Mouse (Mus musculus): ENCODE measurements around the gene Dnah11. TPM values are rescaled to one million over a fixed set of nuclear protein-coding genes. Genes with fewer than 3 reads are reported as not detected.

Gene Dnah11
- polyA plus RNA-seq, 1 experiment from 2014 or later: 0.16 TPM

DNA sequence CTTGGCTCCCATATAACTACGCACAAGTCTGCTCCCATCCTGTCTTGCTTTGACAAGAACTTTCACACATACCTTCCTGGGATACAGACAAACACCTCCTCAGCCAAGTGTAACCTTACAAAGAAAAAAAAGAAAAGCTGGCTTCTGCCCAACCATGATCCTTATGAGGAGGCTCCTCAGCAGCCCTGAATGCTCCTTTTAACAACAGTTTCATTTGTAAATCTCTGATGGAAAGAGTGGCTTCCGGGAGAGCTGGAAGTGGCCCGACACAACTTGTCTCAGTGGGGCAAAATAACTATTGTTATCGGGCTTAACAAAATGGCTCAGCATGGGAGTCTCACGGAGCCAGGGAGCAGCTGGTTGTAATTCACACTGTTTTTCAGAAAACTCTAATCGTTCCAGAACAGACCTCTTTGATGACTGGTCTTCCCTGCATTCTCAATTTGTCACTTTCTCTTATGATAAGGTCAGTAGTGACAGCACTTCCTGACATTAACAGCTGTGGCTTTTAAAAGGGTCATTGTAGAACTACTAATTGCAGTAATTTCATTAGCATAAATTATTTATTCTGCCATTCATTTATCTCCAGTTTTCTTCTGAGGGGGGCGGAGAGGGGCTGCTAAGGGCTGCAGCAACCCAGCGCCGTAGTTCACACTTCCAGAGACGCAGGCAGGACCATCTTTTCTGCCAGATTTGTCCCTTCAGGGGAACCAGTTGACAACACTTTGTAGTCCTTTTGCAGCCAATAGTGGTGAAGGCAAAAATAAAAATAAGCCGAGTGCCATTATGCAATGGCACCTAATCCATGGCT lies 209.6 kb downstream of the Dnah11 start:
- Histone ChIP-seq H3K27me3 (ENCODE audit: control insufficient read depth, insufficient read depth, low read length) (peaks cover 14% of the 10 kb centered on the region; the same call in 1 of the 2 replicates), H3K9ac (ENCODE audit: low read length) (no peak overlapping the region), H3K36me3 (ENCODE audit: control insufficient read depth, insufficient read depth, low read length) (no peaks in the 10 kb centered on the region), H3K4me3 (ENCODE audit: low read depth, low read length) (no peak overlapping the region), H3K9me3 (ENCODE audit: control insufficient read depth, low read length) (no peaks in the 10 kb centered on the region), H3K27ac (ENCODE audit: low read depth, low read length) (no peak overlapping the region), H3K4me2 (ENCODE audit: low read depth) (peak overlapping the region; percentile 4), H3K4me1 (ENCODE audit: control insufficient read depth, insufficient read depth, low read length) (peaks cover 8% of the 10 kb centered on the region; the same call in 1 of the 2 replicates)
- WGBS: under 1% methylated on average over 11 of the region's 11 CpGs
- peak; percentile 32 for DNase-seq (ENCODE audit: low spot score)
- ATAC-seq (ENCODE audit: insufficient read depth, low FRiP score, low TSS enrichment): peak; percentile 53; the same call in 1 of the 2 replicates

DNA sequence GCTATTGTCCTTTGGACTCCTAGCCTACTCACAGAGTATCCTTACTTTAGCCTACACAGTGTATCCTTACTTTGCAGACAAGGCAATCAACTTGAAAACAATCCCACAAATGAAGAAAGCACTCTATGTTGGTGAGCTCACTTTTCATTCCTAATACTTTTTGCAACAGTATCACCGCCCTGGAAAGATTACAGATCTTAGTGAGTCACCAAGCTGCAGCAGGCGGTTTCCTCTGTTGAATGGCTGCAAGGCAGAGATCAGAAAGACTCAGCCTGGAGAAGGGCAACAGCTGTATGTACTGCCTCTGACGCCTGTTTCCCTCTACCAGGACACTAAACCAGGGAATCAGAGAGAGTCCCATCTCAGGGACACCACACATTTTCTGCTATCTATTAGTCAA lies 218.5 kb downstream of the Dnah11 start:
- Histone ChIP-seq H3K9ac (ENCODE audit: low read length) (no peak overlapping the region), H3K27ac (ENCODE audit: low read depth, low read length) (no peak overlapping the region), H3K4me3 (ENCODE audit: low read depth, low read length) (no peak overlapping the region), H3K27me3 (ENCODE audit: control insufficient read depth, insufficient read depth, low read length) (0 out of 2 replicates have a peak, but pooled peaks cover 2% of the 10 kb centered on the region), H3K36me3 (ENCODE audit: control insufficient read depth, insufficient read depth, low read length) (no peaks in the 10 kb centered on the region), H3K4me2 (ENCODE audit: low read depth) (no peak overlapping the region), H3K4me1 (ENCODE audit: control insufficient read depth, insufficient read depth, low read length) (no peaks in the 10 kb centered on the region), H3K9me3 (ENCODE audit: control insufficient read depth, low read length) (no peaks in the 10 kb centered on the region)
- no peak for ATAC-seq (ENCODE audit: insufficient read depth, low FRiP score, low TSS enrichment)
- WGBS: 69% methylated on average over 3 of the region's 3 CpGs
- DNase-seq (ENCODE audit: low spot score): no peak

DNA sequence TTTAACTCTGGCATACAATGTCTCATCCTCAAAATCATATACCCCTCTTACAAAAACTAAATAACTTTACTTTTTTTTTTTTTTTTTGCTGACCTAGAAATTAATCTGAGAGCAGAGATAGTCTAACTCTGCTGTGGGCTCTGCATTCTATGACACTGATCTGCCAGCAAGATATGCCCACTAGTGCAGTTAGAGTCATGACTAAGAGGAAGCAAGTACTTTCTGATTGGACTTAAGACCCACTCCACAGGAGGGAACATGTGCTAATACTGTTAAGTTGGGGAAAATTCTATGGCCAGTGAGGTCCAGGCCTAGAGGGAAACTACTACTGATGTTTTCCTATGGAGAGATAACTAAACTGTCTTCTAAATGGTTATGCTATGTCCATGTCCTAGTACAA lies 225.1 kb downstream of the Dnah11 start:
- Histone ChIP-seq H3K9ac (ENCODE audit: low read length) (no peak overlapping the region), H3K9me3 (ENCODE audit: control insufficient read depth, low read length) (no peaks in the 10 kb centered on the region), H3K27ac (ENCODE audit: low read depth, low read length) (no peak overlapping the region), H3K4me2 (ENCODE audit: low read depth) (no peak overlapping the region), H3K27me3 (ENCODE audit: control insufficient read depth, insufficient read depth, low read length) (no peaks in the 10 kb centered on the region), H3K4me1 (ENCODE audit: control insufficient read depth, insufficient read depth, low read length) (no peaks in the 10 kb centered on the region), H3K36me3 (ENCODE audit: control insufficient read depth, insufficient read depth, low read length) (no peaks in the 10 kb centered on the region), H3K4me3 (ENCODE audit: low read depth, low read length) (no peak overlapping the region)
- no peak for DNase-seq (ENCODE audit: low spot score)
- no peak for ATAC-seq (ENCODE audit: insufficient read depth, low FRiP score, low TSS enrichment)

DNA sequence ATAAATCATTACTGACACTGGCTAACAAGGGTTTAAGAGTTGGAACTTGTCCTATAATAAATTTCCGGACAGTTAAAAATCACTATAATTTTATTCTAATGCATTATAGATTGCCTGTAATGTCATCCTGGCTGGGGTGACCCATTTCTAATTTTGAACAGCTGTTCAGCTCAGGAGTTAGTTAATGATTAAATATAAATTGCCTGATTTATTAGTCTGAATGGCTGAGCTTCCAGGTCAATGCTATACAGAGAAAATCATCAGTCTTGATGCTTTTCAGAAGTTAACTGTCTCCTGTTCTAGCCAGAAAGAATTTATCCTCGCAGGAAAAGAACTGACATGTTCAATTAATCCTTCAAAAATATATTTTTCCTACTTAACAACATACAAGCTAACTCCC lies 236.1 kb downstream of the Dnah11 start:
- no peak for DNase-seq (ENCODE audit: low spot score)
- H3K4me3 ChIP-seq (ENCODE audit: low read depth, low read length): no peak overlapping the region
- no peaks in the 10 kb centered on the region for H3K27me3 ChIP-seq (ENCODE audit: control insufficient read depth, insufficient read depth, low read length)
- H3K27ac ChIP-seq (ENCODE audit: low read depth, low read length): no peak overlapping the region
- no peak for ATAC-seq (ENCODE audit: insufficient read depth, low FRiP score, low TSS enrichment)
- H3K9ac ChIP-seq (ENCODE audit: low read length): no peak overlapping the region
- WGBS: 71% methylated on average over 2 of the region's 2 CpGs
- H3K9me3 ChIP-seq (ENCODE audit: control insufficient read depth, low read length): no peaks in the 10 kb centered on the region
- H3K4me2 ChIP-seq (ENCODE audit: low read depth): no peak overlapping the region
- H3K36me3 ChIP-seq (ENCODE audit: control insufficient read depth, insufficient read depth, low read length): no peaks in the 10 kb centered on the region
- H3K4me1 ChIP-seq (ENCODE audit: control insufficient read depth, insufficient read depth, low read length): no peaks in the 10 kb centered on the region

DNA sequence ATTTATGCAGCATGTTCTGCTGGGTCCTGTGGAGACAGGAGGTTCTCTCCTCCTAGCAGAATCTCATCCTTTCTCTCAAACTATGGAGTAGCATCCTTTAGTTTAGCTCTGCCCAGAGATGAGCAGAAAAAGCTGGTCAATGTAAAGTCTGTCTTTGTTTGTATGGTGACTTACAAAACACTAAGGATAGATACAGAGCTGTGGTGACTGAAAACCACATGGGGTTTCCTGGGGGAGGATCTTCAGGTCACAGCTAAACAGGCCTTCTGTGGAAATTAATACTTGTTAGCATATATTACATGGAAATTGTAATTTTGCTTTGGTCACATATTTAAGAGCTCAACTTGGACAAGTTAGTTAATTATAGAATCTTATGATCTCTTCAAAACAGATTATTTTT lies 239.6 kb downstream of the Dnah11 start:
- DNase-seq (ENCODE audit: low spot score) (no peak), ATAC-seq (ENCODE audit: insufficient read depth, low FRiP score, low TSS enrichment) (no peak)
- Histone ChIP-seq H3K4me1 (ENCODE audit: control insufficient read depth, insufficient read depth, low read length) (no peaks in the 10 kb centered on the region), H3K27ac (ENCODE audit: low read depth, low read length) (no peak overlapping the region), H3K4me2 (ENCODE audit: low read depth) (no peak overlapping the region), H3K27me3 (ENCODE audit: control insufficient read depth, insufficient read depth, low read length) (no peaks in the 10 kb centered on the region), H3K9me3 (ENCODE audit: control insufficient read depth, low read length) (no peaks in the 10 kb centered on the region), H3K4me3 (ENCODE audit: low read depth, low read length) (no peak overlapping the region), H3K9ac (ENCODE audit: low read length) (no peak overlapping the region), H3K36me3 (ENCODE audit: control insufficient read depth, insufficient read depth, low read length) (no peaks in the 10 kb centered on the region)

DNA sequence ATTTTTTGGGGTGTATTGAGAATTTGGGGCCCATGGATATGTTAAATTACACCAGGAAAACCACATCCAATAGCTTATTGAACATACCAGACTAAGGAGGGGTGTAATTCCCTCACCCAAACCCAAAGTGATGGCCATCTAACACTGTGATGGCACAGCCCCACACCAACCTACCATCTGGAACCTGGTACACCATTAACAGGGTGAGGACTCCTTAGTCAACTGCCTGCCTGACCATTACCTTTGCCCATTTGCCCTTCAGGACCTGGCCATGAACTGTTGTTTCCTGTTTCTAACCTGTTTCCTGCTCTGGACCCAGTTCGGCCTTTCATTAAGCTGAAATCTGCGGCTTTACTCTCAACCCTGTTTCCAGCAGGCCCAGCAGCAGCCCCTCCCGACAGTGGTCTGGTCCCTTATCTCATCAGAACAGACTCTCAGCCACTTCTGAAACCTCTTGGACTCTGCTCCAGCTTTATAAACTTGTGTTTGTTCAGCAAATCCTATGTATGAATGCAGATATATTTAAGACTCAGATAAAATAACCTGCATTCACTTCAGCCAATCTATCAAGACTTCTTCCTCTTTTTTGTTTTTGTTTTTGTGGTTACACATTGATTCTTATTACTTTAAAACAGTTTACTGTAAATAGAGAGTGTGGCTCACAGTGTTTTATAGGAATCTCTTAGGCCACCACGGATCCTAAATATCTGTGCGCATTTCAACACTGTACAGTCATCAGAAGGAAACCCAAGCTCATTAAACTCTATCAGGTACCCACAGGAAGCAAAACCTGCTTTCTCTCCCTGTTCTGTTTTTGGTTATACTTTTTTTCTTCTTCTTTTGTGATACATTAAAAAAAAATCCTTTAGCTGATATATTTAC lies 251.8 kb downstream of the Dnah11 start:
- H3K9ac ChIP-seq (ENCODE audit: low read length): no peak overlapping the region
- ATAC-seq (ENCODE audit: insufficient read depth, low FRiP score, low TSS enrichment) (no peak), DNase-seq (ENCODE audit: low spot score) (no peak)
- no peak overlapping the region for H3K27ac ChIP-seq (ENCODE audit: low read depth, low read length)
- no peak overlapping the region for H3K4me3 ChIP-seq (ENCODE audit: low read depth, low read length)
- 84% methylated on average over 5 of the region's 5 CpGs for WGBS
- H3K4me2 ChIP-seq (ENCODE audit: low read depth): no peak overlapping the region
- H3K4me1 ChIP-seq (ENCODE audit: control insufficient read depth, insufficient read depth, low read length): no peaks in the 10 kb centered on the region
- H3K36me3 ChIP-seq (ENCODE audit: control insufficient read depth, insufficient read depth, low read length): no peaks in the 10 kb centered on the region
- no peaks in the 10 kb centered on the region for H3K9me3 ChIP-seq (ENCODE audit: control insufficient read depth, low read length)
- H3K27me3 ChIP-seq (ENCODE audit: control insufficient read depth, insufficient read depth, low read length): no peaks in the 10 kb centered on the region

DNA sequence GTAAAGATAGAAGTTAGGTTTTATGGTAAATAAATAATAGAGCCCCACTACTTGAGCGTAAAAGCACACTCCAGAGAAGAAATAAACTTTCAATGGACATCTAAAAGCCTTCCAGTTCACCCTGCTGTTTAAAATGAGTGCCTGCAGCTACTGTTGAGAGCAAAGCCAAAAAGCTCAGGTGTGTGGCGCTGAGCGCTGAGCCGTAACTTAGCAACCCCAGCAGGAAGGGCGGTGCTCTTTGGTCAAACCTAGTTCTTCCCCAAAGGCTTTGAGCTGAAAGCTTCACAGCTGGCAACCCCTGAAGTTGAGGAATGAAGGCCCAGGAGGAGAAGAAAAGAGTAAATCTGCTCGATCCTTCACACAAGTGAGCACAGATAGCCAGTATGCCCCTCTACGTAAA lies 256.9 kb downstream of the Dnah11 start:
- ATAC-seq (ENCODE audit: insufficient read depth, low FRiP score, low TSS enrichment): no peak
- DNase-seq (ENCODE audit: low spot score): no peak
- Histone ChIP-seq H3K27ac (ENCODE audit: low read depth, low read length) (no peak overlapping the region), H3K4me2 (ENCODE audit: low read depth) (no peak overlapping the region), H3K9ac (ENCODE audit: low read length) (no peak overlapping the region), H3K9me3 (ENCODE audit: control insufficient read depth, low read length) (no peaks in the 10 kb centered on the region), H3K27me3 (ENCODE audit: control insufficient read depth, insufficient read depth, low read length) (no peaks in the 10 kb centered on the region), H3K36me3 (ENCODE audit: control insufficient read depth, insufficient read depth, low read length) (no peaks in the 10 kb centered on the region), H3K4me3 (ENCODE audit: low read depth, low read length) (no peak overlapping the region), H3K4me1 (ENCODE audit: control insufficient read depth, insufficient read depth, low read length) (no peaks in the 10 kb centered on the region)
- WGBS: 56% methylated on average over 7 of the region's 7 CpGs

DNA sequence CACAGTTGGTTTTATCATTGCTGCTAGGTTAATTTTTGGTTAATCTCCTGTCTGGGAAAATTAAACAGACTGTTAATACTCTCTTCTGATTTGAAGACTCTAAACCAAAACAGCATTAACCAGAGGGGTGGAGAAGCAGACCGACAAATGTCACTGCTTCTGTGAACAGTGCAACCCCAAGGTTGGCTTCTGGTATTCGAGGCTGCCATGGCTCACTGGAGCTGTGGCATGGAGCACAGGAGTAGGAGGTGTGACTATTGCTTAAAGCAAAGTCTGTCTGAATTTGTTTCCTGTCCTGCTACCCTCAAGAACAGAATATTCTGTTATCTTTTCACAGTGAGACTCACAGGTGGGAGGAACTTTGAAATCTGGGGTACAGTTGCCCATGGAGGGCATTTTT lies 260.6 kb downstream of the Dnah11 start:
- H3K9me3 ChIP-seq (ENCODE audit: control insufficient read depth, low read length): no peaks in the 10 kb centered on the region
- H3K27ac ChIP-seq (ENCODE audit: low read depth, low read length): no peak overlapping the region
- H3K4me2 ChIP-seq (ENCODE audit: low read depth): no peak overlapping the region
- H3K4me3 ChIP-seq (ENCODE audit: low read depth, low read length): no peak overlapping the region
- H3K36me3 ChIP-seq (ENCODE audit: control insufficient read depth, insufficient read depth, low read length): no peaks in the 10 kb centered on the region
- 68% methylated on average over 2 of the region's 2 CpGs for WGBS
- DNase-seq (ENCODE audit: low spot score) (no peak), ATAC-seq (ENCODE audit: insufficient read depth, low FRiP score, low TSS enrichment) (no peak)
- no peaks in the 10 kb centered on the region for H3K27me3 ChIP-seq (ENCODE audit: control insufficient read depth, insufficient read depth, low read length)
- no peaks in the 10 kb centered on the region for H3K4me1 ChIP-seq (ENCODE audit: control insufficient read depth, insufficient read depth, low read length)
- no peak overlapping the region for H3K9ac ChIP-seq (ENCODE audit: low read length)

All from neural tube, embryonic 11.5 days (tissue).